Mouse (Mus musculus) frontal cortex, postnatal 14 days (tissue): ENCODE data around the gene Nos1ap.

Experiments
- DNase-seq, 2 experiments: peaks; one replicate each; pipeline ENCODE4 v3.0.0; 2022; ENCODE audit warnings: low spot score in 2 of 2

Gene Nos1ap

GRCm38 (mm10) chr1:170501970-170502369, 87.7 kb downstream of the Nos1ap start:
- no peak for DNase-seq

GRCm38 (mm10) chr1:170501556-170501955, 88.1 kb downstream of the Nos1ap start:
- no peak for DNase-seq

- DNase-seq: no peak
These were observed 89.8 kb downstream of the Nos1ap start for GRCm38 (mm10) chr1:170499891-170500290.

GRCm38 (mm10) chr1:170499466-170499865, 90.2 kb downstream of the Nos1ap start:
- DNase-seq: no peak

- DNase-seq: no peak
These were observed 91.0 kb downstream of the Nos1ap start for GRCm38 (mm10) chr1:170498645-170499044.

GRCm38 (mm10) chr1:170496221-170496620, 93.4 kb downstream of the Nos1ap start:
- DNase-seq: no peak

- no peak for DNase-seq
These were observed 94.0 kb downstream of the Nos1ap start for GRCm38 (mm10) chr1:170495538-170496183.

GRCm38 (mm10) chr1:170492527-170492926, 97.1 kb downstream of the Nos1ap start:
- no peak for DNase-seq

- no peak for DNase-seq
These were observed 97.6 kb downstream of the Nos1ap start for GRCm38 (mm10) chr1:170492027-170492426.

- DNase-seq: no peak
These were observed 99.7 kb downstream of the Nos1ap start for GRCm38 (mm10) chr1:170489936-170490335.

GRCm38 (mm10) chr1:170489450-170489849, 100.2 kb downstream of the Nos1ap start:
- no peak for DNase-seq

GRCm38 (mm10) chr1:170485119-170485518, 104.5 kb downstream of the Nos1ap start:
- DNase-seq: no peak

- no peak for DNase-seq
These were observed 107.3 kb downstream of the Nos1ap start for GRCm38 (mm10) chr1:170482236-170482905.

GRCm38 (mm10) chr1:170481093-170481492, 108.6 kb downstream of the Nos1ap start:
- no peak for DNase-seq

GRCm38 (mm10) chr1:170479458-170479798, 110.2 kb downstream of the Nos1ap start:
- DNase-seq: no peak

GRCm38 (mm10) chr1:170478791-170479457, 110.7 kb downstream of the Nos1ap start:
- DNase-seq: no peak

GRCm38 (mm10) chr1:170477636-170478600, 111.7 kb downstream of the Nos1ap start:
- DNase-seq: no peak

GRCm38 (mm10) chr1:170473460-170473859, 116.2 kb downstream of the Nos1ap start:
- no peak for DNase-seq

GRCm38 (mm10) chr1:170472861-170473260, 116.8 kb downstream of the Nos1ap start:
- no peak for DNase-seq

- no peak for DNase-seq
These were observed 123.3 kb downstream of the Nos1ap start for GRCm38 (mm10) chr1:170466099-170467009.

- DNase-seq: no peak
These were observed 127.5 kb downstream of the Nos1ap start for GRCm38 (mm10) chr1:170462140-170462539.
